Mouse (Mus musculus): Measurements from ENCODE around the gene Hoxa9.

DNA sequence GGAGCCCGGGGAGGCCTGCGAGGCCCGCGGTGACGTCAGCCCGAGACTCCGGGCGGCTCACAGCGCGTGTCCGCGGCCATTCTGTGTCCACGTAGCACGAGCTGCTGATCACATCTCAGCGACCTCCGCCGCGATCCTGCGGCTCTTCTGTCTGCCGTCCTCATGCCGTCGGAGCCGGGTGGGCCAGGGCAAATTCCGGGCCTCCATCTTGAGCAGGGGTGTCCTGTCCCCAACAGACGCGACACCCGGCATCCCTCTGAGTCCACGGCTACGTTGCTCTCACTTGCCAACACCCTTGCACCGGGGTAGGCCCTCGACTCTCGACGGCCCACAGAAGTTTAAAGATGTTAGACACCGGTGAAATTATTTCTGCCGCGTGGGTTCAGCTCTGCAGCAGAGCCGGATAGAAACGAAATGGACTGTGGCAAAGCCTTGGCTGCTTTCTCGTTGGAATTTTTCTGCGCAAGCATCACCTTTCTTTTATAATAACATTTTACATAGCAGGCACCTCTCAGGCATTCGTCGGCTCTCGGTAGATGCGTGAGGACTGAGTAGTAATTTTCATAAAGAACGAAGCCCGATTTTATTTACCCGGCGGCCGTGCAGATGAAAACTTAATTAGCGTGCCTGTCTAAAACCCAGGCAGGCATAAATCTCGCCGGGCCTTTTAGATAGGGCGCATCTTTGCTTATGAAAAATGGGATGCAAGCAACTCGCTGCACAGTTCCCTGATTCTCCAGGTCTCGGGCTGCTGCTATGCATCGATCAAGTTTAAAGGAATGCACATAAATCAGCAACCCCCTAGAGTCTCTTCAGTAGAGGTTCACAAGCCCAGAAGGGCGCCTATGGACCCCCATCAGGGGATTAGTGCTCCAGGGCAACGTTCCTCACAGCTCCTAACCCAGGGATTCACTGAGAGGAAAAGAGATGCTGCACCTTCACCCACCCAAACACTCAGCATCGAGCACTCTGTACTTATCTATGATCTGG is 22.9 kb upstream of the Hoxa9 start:
- TF ChIP-seq CTCF (IDR thresholded peaks at IDR 0.05; ENCODE audit: low read depth) (no peak), EP300 (IDR thresholded peaks at IDR 0.05; ENCODE audit: low read depth) (no peak)
